Mouse (Mus musculus) C2C12 (cell line): ENCODE results near the gene Selenoi. TPM values are rescaled to one million over a fixed set of nuclear protein-coding genes. Genes with fewer than 3 reads are reported as not detected.

Experiments
- H3K27me3 ChIP-seq: one replicate; pipeline ENCODE4 v1.6.1; 2011; ENCODE audit not compliant: control insufficient read depth, insufficient read depth, insufficient read length
- H3K36me3 ChIP-seq: one replicate; pipeline ENCODE4 v1.6.1; 2011; ENCODE audit not compliant: control insufficient read depth, insufficient read depth
- H3K4me3 ChIP-seq: one replicate; pipeline ENCODE4 v1.5.1; 2011; ENCODE audit warnings: mild to moderate bottlenecking, control low read depth; ENCODE audit not compliant: poor library complexity, insufficient read depth, severe bottlenecking
- H3K79me2 ChIP-seq: one replicate; pipeline ENCODE4 v1.6.1; 2011; ENCODE audit not compliant: control insufficient read depth, insufficient read depth
- H3K79me3 ChIP-seq: one replicate; pipeline ENCODE4 v1.6.1; 2011; ENCODE audit warnings: low read depth, control low read depth
- H3ac ChIP-seq: one replicate; pipeline ENCODE3; 2011; ENCODE audit warnings: low read depth; ENCODE audit not compliant: control insufficient read depth, insufficient read length
- CEBPB ChIP-seq: IDR thresholded peaks from one replicate; pipeline ENCODE4 v1.6.1; 2011; ENCODE audit warnings: low read depth, mild to moderate bottlenecking, control low read depth, moderate library complexity
- CTCF ChIP-seq: IDR thresholded peaks from one replicate; pipeline ENCODE4 v1.5.1; 2011; ENCODE audit not compliant: control insufficient read depth, insufficient read depth, insufficient read length
- FOSL1 ChIP-seq: IDR thresholded peaks from one replicate; pipeline ENCODE4 v1.8.0; 2011; ENCODE audit warnings: mild to moderate bottlenecking, low read length; ENCODE audit not compliant: poor library complexity, insufficient read depth, severe bottlenecking
- MAX ChIP-seq: IDR thresholded peaks from one replicate; pipeline ENCODE4 v1.6.1; 2011; ENCODE audit warnings: mild to moderate bottlenecking, control low read depth
- MYOD1 ChIP-seq: IDR thresholded peaks from one replicate; pipeline ENCODE4 v1.6.1; 2011; ENCODE audit warnings: low read depth; ENCODE audit not compliant: control insufficient read depth, insufficient read length
- MYOG ChIP-seq: IDR thresholded peaks from one replicate; pipeline ENCODE4 v1.6.1; 2011; ENCODE audit not compliant: control insufficient read depth, insufficient read length; ENCODE audit errors: extremely low read depth
- USF1 ChIP-seq: IDR thresholded peaks from one replicate; pipeline ENCODE4 v1.6.1; 2011; ENCODE audit warnings: low read depth, mild to moderate bottlenecking, control low read depth, moderate library complexity
- polyA plus RNA-seq: library from polyadenylated mRNA; unstranded; fragments of >200 nt; fragmentation: generic; extraction: Trizol; gene quantifications from one replicate; pipeline ENCODE4 v1.2.1, GENCODE M21; 2012; ENCODE audit warnings: missing spikeins

The Selenoi gene
- polyA plus RNA-seq, 1 experiment: 15.0 TPM

DNA sequence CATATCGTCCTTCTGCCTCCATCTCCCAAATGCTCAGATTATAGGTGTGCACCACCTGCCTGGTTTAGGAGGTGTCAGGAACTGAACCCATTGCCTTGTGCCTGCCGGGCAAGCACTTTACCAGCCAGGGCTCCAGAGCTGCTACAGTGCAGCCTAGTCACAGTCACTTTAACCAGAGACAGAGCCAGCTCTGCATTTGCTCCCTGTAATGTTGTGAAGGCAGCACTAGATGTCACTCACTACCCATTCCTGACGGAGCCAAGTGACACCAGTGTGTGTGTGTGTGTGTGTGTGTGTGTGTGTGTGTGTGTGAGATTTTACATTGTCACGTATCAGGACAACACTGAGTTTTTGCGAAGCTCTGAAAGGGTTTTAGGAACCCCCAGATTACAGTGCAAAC, 30.9 kb upstream of the Selenoi start:
- no peak for TF ChIP-seq FOSL1
- TF ChIP-seq CTCF: peak; percentile 48
- no peaks in the 10 kb centered on the region for H3K79me3 ChIP-seq
- H3ac ChIP-seq: no peak overlapping the region
- H3K79me2 ChIP-seq: no peaks in the 10 kb centered on the region
- no peak overlapping the region for H3K4me3 ChIP-seq
- H3K27me3 ChIP-seq: peaks cover 3% of the 10 kb centered on the region
- no peaks in the 10 kb centered on the region for H3K36me3 ChIP-seq

DNA sequence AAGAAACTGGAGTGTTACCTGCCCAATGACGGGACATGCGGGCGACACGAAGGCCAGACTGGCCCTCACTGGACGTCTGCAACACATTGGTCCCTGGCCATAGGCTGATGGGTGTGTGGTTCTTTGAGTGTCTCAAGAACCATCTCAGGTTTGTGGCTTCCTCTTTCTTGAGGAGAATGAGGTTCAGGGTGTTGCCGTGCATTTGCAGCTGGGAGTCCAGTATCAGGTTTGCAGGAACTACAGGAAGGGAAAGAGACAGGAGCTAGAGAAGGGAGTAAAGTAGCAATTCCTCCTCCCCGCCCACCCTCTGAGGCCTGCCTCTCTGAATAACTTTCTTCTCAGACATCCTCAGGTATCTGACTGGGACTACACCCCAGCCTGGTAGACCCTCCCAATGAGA, 30.2 kb upstream of the Selenoi start:
- Histone ChIP-seq H3K79me3 (no peaks in the 10 kb centered on the region), H3K79me2 (no peaks in the 10 kb centered on the region), H3K27me3 (peaks cover 3% of the 10 kb centered on the region), H3ac (no peak overlapping the region), H3K36me3 (no peaks in the 10 kb centered on the region), H3K4me3 (no peak overlapping the region)
- TF ChIP-seq FOSL1 (no peak), CEBPB (no peak), MYOD1 (no peak), CTCF (no peak), MAX (no peak), USF1 (no peak), MYOG (no peak)

DNA sequence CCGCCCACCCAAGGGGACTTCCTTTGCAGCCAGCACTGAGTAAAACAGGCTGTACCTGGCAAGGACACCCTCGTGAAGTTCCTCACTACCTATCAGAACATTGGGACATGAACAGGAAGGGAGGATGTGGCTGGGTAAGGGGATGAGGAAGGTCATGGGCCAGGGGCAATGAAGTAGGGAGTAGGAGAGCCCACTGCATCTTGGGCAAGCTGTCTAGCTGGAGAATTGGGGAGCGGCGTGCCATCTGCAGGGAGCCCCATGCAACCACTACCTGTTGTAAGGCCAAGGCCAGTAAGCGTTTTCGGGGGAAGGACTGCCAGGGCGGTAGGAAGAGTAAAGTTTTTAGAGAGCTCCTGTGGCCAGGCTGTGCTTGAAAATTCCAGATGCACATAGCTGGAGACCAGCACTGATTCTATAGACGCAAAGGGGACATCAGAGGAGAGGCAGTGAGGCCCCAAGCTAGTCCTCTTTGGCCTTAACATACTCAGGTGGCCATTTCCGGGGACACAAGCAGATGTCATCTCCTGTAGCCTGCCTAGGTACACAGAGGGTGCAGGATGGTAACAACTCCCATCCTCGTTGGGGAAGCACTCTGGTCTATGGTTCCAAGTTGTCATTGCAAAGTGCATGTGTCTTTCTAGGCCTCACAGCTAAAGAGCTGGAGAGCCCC, 29.0 kb upstream of the Selenoi start:
- TF ChIP-seq MYOD1 (no peak), MYOG (no peak), USF1 (no peak), CTCF (no peak), FOSL1 (no peak), MAX (no peak), CEBPB (no peak)
- no peak overlapping the region for H3ac ChIP-seq
- H3K27me3 ChIP-seq: peaks cover 3% of the 10 kb centered on the region
- H3K4me3 ChIP-seq: no peak overlapping the region
- H3K79me3 ChIP-seq: no peaks in the 10 kb centered on the region
- no peaks in the 10 kb centered on the region for H3K79me2 ChIP-seq
- no peaks in the 10 kb centered on the region for H3K36me3 ChIP-seq

DNA sequence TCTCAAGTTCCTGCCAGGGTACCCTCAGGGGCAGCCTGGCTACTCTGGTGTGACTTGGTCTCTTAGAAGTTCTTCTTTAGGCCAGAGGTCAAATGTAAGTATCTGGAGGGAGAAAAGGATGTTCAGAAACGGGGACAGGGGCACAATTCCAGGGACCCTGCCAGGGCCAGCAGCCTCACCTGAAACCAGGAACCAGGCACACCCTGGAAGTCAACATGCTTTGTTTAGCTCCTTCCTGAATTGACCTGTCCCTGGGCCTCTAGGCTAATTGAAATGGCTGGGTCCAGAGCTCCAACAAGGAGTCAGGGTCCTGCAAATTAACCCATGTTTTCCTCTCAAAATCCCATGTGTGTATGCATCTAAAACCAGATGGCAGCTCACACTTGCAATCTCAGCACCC, 27.9 kb upstream of the Selenoi start:
- no peaks in the 10 kb centered on the region for H3K36me3 ChIP-seq
- H3K27me3 ChIP-seq: peaks cover 3% of the 10 kb centered on the region
- TF ChIP-seq MAX (no peak), MYOD1 (no peak), MYOG (no peak), USF1 (no peak), CEBPB (no peak), CTCF (no peak), FOSL1 (no peak)
- H3K4me3 ChIP-seq: no peak overlapping the region
- H3K79me3 ChIP-seq: no peaks in the 10 kb centered on the region
- H3ac ChIP-seq: no peak overlapping the region
- no peaks in the 10 kb centered on the region for H3K79me2 ChIP-seq

DNA sequence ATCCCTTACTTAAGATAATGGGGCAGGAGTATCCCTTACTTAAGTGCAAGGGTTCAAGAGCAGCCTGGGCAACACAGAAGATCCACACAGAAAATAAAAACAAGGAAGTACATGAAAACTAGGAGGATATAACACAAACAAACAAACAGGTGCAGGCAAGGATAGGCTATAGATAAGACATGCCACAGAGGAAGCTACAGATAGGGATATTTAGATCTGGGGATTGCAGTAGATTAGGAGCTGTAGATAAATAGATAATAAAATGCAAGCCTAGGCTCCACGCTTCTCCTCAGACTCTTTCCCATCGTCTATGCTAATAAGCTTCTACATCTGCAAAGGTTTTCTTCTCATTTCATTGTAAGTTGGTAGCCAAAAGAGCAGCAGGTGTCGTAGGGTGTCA, 27.3 kb upstream of the Selenoi start:
- H3ac ChIP-seq: no peak overlapping the region
- no peak for TF ChIP-seq MYOG
- TF ChIP-seq FOSL1: no peak
- H3K27me3 ChIP-seq: peaks cover 3% of the 10 kb centered on the region
- no peak overlapping the region for H3K4me3 ChIP-seq
- no peaks in the 10 kb centered on the region for H3K36me3 ChIP-seq
- H3K79me3 ChIP-seq: no peaks in the 10 kb centered on the region
- no peaks in the 10 kb centered on the region for H3K79me2 ChIP-seq

DNA sequence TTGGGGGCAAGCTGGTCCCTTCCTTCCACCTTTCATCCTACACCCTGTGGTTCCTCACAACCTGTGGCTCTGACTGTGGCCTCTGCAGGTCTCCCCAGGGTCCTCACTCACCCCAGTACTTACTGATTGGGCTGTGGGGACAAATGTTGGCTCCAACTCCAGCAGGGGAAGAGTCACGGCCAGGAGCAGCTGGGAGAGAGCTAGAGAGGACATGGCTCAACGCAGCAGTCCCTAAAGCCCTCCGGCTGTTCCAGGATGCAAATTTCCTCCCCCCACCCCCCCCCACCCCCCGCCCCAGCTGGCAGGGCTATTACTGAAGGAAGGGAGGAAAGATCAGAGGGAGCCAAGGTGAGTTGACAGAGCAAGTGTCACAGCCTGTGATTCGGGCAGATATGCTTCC, 26.9 kb upstream of the Selenoi start, which contains the start of gene Adgrf3:
TSS of gene Adgrf3 (minus strand) at position 230 of the 400 bp plus-strand sequence.
- Histone ChIP-seq H3K79me3 (no peaks in the 10 kb centered on the region), H3K79me2 (no peaks in the 10 kb centered on the region), H3K36me3 (no peaks in the 10 kb centered on the region), H3K27me3 (no peaks in the 10 kb centered on the region), H3ac (no peak within 1 kb of the TSS), H3K4me3 (no peak within 1 kb of the TSS)
- TF ChIP-seq FOSL1 (no peak), MYOD1 (no peak), CEBPB (no peak), CTCF (no peak), MAX (no peak), USF1 (no peak), MYOG (no peak)
